Mouse (Mus musculus): ENCODE data around the gene Moap1.
A peak's percentile ranks its signal among the peaks of the same experiment; 100 is the strongest.

Gene Moap1

DNA sequence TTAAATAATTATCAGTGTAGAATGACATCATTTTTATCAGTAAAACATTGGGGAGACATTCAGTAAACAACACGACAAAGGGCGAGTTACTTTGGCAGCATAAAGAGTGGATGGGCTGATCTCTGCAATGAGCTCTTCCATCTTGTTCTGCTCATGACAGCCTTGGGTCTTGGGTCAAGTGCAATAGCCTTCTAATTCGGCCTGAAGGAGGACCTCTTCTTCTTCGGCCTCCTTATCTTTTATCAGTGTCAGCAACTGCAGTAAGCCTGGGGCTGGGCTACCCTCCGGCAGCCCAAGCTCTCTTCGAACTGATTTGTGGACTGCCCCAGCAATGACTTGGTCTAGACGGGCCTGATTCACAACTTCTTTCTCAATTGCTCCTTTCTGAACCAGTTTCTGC is 1.4 kb downstream of the Moap1 start:
- no peak for DNase-seq (ENCODE audit: low read depth, low spot score)

DNA sequence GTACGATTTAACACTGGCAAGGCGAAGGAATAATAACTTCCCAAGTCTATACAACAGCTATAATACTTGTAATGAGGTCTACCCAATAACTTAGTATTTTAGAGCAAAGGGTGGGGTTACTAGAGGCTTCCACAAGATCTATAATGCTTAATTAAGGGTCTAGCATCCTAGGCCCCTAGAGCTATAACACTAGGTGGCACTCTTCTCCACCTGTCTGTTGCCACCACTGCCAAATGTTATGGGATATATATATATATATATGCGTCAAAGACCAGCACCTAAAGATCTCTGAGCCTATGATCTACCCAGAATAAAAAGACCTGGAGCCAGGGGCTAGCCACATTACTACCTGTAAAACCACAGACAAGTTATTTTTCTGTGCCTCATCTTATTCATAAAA is 3.2 kb downstream of the Moap1 start:
- no peak for DNase-seq (ENCODE audit: low read depth, low spot score)

DNA sequence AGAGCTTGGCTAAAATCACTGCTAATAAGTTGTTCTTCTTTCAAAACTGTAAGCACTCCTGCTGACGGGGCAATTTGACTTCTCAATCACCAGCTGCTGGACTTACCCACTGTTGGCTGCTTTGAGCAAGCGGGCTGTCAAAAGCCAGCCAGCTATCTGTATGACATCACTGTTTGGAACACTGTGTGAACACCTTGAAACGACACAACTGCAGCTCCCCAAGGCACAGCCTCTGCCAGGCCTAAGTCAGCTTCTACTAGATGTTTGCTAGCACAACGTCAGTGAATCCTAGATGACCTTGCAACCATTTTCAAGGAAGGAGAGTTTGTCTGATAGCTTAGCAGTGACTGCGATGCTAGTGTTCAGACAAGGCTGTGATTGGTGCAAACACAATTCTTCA is 4.4 kb downstream of the Moap1 start:
- DNase-seq (ENCODE audit: low read depth, low spot score), result no peak

DNA sequence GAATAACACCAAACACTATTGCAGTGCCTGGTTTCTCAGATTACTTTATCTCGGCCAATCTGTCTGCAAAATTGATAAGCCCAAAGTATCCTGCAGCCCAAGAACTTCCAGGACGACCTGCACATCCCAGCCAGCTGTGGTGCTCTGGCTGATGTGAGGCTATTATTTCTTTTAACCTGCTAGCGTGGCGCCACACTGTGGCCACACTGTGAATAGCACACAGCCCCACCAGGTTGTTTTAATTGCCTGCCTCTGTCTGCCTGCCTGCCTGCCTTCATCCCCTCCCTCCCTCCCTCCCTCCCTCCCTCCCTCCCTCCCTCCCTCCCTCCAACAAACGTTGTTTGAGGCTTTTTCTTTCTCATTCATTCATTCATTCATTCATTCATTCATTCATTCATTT is 10.1 kb downstream of the Moap1 start:
- DNase-seq (ENCODE audit: low read depth, low spot score), result no peak

DNA sequence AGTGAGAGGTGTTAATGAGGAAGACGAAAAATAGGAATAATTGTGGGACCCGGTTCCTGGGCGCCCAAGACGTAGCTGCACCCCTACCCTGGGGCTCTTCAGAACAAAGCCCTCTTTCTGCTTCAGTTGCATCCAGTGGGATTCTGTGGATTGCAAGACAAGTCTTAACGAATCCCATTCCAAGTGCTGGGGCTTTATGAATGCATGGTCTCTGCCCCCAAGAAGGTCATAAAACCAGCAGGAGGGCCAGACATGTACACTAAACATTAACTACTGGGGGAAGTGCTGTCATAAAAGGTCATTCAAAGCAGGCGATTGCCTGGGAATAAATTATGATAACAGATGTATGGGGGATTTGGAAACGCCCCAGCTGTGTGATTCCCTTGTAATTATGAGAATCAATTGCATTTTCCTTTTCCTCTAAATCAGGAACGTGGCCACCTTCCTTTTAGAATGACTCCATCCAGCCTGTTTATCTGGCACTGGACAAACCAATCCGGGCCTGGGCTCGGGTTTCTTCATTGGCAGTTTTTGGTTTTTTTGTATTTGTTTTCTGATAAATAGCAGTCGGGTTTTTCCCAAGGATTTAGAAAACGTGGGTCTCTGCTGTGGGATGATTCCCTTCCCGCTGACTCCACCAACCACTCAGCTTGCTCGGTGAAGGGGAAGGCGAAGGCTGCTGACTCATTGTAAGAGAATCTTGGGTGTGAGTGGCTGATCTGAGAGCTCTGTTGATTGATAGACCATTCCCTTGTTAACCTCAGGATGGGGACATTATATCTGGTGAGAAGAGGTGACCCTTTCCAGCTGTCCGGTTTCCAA is 12.5 kb downstream of the Moap1 start:
- DNase-seq (ENCODE audit: low read depth, low spot score), result no peak

DNA sequence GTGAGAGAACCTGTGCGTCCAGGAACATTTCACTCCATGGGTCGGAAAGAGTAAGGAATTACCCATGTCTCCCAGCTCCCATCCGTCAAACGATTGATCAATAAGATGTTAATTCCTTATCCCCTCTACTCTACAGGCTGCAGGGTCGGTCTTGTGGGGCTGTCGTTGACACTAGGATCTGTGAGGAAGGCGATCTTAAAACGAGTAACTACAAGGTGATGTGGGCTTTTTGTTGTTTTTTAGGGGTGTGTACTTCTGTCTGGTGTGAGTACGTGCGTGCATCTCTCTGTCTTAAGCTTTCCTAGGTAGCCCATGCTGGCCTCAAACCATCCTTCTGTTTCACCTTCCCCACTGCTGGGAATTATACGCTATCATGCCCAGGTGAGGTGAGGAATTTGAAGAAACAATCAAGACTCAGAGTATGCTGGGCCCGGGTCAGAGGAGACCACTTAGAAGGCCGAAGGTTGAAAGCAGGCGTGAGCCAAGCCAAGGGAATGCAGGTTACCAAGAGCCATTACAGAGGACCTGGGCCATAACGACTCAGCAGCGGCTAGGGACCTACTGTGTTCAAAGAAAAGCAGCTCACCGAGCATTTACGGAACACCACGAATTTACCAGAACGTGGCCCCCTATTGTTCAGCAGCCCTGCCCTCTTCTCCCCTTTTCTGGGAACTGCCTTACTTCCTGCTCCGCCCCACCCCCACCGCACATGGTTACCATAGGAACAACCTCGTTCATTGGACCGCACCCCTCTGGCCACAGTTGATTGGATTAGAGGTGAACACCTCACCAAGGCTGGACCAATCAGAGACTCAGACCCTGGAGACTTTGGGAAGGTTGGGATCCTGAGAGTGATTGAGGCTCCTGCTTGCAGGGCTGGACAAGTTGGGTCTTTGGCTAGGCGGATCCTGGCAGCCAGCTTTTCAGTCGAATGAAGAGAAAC is 13.3 kb downstream of the Moap1 start:
- peak; percentile 53 for DNase-seq (ENCODE audit: low read depth, low spot score)

DNA sequence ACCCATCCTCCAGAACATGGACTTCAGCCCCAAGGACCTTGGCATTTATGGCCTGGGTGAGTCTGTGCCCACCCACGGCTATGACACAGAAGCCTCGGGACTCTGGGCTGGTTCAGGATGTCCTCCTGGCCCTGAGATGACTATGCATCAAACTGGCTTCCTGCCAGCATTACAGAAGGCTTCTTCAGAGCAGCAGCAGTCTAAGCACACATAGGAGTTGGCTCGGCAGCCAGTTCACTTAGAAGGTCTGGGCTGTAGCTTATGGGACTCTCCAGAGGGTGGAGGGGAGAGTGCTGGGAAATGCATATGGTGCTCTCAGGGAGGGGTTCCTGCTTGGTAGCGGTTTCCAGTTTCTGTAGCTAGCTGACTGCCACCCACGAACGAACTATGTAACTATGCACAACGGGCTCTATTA is 17.7 kb downstream of the Moap1 start:
- DNase-seq (ENCODE audit: low read depth, low spot score), result no peak

DNA sequence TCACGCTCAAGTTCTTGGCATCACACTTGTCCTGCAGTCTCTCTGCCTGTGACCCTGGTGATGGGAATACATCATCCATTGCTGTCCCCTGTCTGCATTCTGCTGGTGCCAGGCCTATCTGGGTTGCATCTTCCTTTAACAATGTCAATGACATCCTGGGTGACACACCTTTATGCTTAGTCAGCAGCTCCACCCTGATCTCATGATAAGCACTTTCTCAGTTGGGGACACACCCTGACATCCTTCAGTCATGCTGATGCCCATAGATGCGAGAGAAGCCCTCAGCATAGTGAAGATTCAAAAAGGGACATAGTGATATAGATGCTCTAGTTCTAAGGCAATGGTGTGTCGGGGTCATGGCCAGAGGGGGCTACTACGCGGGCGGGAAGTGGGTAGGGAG is 18.3 kb downstream of the Moap1 start:
- DNase-seq (ENCODE audit: low read depth, low spot score), result no peak

DNA sequence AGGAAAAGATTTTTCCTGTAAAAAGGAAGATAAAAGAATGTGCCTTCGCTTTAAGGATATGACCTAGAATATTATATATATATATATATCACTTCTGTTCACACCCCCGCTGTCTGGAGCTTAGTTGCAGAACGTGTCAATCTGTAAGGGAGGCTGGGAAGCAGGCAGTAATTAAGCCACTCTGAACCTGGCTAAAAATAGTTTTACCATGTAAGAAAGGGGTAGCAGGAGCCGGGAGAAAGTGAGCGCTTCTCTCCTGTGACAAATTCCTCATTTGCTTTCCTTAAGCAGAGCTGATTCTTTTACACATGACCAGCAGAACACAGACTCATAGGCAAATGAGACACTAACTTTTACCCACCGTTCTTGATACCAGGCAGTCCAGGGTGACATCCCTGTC is 19.6 kb downstream of the Moap1 start:
- DNase-seq (ENCODE audit: low read depth, low spot score), result no peak

DNA sequence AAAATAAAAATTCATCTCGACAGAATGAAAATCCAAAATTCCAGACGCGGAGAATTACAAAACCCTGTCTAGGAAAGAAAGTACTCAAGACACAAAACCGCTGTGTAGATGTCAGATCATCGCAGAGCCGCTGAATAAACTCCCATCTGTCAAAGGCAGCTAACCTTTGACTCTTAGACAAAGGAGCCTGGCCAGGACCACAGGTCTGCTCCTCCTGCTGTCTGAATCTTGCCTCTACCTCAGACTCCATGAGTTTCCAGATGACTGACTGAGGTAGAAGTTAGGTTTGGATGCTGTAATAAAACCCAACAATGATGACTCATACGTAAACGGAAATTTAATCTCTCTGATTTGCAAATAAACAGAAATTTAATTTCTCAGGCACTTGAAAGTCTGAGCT is 20.5 kb downstream of the Moap1 start:
- no peak for DNase-seq (ENCODE audit: low read depth, low spot score)

DNA sequence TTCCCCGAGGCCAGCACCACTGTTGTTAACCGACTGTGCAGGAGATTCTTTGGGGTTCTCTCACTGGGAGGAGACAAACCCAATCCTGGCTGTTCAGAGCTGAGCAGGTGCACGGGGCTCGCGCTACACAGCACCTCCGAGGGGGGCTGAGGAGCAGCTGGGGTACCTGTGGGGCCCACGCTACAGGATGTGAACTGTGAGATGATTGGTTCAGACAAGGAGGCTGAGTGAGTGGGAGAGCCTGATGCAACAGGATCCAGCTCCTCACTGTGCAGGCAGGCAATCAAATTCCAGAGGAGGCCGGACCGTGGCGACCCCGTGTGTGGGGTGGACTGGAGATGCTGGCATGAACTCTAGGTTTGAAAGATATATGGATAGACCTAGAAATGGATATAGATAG is 21.0 kb downstream of the Moap1 start:
- no peak for DNase-seq (ENCODE audit: low read depth, low spot score)

DNA sequence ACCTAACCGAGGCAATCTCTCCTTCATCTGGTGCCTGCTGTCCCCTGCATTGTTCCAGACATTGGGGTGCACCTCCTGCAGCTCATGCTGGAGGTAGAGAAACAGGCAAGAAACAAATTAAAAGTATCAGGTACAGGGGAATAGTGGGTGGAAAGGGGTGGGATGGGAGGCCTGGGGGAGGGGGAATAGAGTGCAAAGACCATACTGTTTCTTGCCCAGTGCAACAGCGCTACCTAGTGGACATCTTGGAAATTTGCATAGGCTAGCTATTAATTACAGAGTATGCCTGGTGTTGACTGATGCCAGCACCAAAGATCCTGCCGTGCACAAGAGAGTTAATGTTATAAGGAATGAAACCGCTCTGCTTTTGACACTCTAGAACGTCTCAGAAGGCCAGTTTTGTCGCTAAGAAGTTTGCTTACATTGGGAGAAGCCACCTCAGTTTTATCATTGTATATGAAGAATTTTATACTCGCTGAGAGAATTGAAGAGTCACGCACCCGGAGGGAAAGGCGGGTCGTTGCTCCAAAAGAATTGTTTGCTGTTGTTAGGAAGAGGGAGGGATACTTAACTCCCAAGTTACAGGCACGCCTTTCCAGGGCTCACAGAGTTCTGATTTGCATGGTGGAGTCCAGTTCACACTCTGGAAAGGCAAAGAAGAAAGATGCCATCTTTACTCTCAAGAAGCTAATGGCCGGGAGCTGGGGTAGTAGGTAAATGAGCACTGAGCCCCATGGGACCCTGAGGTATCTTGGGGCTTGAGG is 23.7 kb downstream of the Moap1 start:
- DNase-seq (ENCODE audit: low read depth, low spot score), result peak; percentile 79

DNA sequence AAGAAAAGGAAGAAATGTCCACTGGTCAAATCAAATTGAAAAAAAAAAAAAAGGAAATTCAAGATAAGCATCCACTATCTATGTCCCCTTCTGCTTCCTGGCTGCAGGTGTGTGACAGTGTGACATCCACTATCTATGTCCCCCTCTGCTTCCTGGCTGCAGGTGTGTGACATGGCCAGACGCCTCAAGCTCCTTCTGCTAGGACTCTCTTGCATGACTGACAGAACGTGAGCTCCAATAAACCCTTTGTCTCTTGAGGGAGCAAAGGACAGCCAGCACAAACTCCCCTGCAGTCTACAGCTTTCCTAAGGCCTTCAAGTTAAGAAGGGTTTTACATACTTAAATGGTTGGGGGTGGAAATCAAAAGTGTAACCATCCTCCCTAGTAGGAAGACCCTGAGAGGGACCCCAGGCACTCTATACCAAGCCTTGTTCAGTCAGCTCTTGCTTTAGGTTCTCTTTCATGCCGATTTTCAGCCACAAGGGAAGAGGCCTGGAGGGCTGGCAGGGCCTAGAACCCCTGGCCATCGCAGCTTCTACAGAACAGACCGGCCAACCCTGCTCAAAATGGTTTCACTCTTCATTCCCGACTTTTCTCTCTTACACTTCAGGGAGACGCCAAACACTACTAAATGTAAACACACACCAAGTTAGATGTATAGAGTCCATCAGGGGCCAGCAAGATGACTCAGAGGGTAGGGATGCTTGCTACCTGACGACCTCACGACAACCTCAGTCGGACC is 28.6 kb downstream of the Moap1 start:
- DNase-seq (ENCODE audit: low read depth, low spot score), result no peak

DNA sequence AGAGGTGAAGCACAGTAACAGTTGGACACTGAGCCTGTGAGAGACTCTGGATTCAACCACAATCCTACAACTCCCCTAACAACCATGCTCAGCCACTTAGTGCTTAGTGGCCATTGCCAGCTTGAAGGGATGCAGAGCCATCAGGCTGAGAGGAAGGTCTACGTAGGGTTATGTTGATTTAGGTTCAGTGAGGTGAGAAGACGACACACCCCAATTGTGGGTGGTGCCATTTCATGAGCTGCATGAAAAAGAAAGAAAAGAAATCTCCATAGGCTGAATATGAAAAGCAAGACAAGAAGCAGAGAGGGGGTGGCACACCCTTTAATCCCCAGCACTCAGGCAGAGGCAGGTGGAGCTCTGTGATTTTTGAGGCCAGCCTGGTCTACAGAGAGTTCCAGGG is 29.3 kb downstream of the Moap1 start:
- no peak for DNase-seq (ENCODE audit: low read depth, low spot score)

DNA sequence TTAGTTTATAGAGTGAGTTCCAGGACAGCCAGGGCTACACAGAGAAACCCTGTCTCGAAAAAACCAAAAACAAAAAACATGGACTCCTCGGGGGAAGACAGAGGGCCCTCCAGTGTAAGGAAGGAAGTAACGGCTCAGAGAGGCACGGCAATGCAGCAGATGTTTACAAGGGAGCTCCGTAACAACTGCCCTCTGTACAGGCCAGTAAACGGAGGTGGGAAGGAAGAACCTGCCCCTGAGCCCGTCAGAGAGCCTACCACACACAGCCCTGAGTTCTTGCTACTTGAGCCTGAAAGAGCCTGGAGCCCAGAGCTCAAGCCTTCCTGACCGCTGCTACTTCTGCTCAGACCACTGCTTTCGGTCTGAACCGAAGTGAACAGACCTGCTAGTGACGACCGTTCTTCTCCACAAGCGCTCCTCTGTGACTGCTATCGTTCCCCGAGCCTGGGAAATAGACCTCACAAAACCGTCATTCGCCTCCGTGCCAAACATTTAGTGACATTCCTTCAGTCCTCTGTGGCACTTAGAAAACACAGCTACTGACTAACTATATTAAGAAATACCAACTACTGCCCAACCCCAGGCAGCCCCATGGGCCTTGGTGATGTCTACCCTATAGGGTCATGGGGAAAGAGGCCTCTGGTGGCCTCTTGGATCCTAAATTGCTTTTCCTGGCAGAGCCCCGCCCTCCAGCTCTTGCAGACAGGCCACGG is 30.2 kb downstream of the Moap1 start:
- no peak for DNase-seq (ENCODE audit: low read depth, low spot score)

DNA sequence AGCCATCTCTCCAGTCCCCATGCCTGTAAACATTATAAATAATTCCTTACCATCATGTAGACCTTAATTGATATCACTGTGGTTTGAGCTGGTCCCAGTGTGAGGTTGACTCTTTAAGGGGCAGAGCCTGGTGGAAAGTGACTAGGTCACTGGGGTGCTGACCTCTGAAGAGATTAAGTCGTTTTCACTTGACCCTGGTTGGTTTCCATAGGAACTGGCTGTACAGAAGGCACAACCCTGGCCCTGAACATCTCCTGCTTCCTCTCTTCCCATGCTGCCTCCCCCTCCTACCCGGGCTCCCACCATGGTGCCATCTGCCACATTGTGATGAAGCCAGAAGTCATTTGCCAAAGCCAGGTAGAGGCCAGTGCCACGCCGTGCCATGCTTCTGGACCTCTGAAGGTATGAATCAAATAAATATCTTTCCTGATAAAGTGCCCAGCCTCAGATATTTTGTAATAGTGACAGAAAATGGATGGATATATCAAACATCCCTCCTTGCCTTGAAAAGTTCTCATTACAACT is 32.5 kb downstream of the Moap1 start:
- no peak for DNase-seq (ENCODE audit: low read depth, low spot score)

DNA sequence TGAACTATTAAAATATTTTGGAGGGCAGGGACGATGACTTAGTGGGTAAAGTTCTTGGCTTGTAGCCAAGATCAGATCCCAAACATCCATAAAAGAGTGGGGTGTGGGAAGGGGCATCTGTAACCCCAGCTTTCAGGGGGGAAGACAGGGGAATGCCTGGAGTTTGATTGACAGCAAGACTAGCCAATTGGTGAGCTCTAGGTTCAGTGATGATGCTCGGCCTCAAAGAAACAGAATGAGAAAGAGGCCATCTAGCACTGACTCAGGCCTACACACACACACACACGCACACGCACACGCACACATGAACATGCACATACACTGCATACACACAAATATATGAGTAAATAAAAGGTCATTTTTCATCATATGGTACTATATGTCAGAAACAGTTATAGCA is 33.6 kb downstream of the Moap1 start:
- no peak for DNase-seq (ENCODE audit: low read depth, low spot score)

DNA sequence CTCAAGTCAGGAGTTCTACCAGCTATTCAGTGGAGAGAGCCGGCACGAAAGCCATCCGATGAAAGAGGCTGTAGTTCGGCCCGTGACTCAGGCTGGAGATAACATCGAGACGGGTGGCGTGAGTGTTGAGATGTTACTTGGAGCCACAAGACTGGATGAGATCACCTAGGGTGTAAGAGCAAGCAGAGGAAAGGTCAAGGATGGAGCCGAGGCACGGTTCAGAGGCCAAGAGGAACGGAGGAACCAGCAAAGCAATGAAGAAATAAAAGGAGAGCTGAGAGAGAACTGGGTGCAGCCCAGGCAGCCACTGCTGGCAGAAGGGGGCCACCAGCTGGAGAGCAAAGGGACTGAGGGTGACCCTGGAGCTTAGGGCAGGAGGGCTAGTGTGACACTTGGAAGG is 35.2 kb downstream of the Moap1 start:
- no peak for DNase-seq (ENCODE audit: low read depth, low spot score)

DNA sequence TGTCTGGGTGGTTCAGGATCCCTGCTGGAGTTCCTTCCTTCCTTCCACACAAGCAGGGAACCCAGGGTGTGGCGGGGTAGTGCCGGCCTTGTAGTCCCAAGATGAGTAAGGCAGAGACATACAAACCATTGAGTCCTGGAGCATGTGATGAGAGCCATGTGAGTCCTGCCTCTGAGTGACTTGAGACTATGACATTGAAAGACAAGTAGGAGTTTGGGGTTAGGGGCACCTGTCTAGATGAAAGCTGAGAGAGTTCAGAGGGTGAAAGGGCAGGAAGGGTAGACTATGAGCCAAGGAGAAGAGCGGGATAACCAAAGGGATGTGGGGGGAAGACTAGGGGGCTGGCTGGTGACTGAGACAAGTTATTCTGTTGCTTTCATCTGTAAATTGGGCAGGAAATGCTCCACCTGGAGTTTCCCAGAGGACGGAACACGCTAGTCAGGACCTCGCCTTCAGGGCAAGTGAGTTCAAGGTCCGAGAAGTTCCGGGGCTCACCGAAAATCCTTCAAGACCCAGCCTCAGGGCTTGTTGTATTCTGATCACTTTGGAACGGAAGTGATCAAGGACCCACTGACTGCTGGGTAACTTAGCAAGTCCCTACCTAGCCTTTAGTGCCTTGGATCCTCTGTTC is 36.5 kb downstream of the Moap1 start:
- no peak for DNase-seq (ENCODE audit: low read depth, low spot score)
